Mouse (Mus musculus): ENCODE results near the gene Iqschfp. TPM values are rescaled to one million over a fixed set of nuclear protein-coding genes. Genes with fewer than 3 reads are reported as not detected.

Iqschfp gene
- polyA plus RNA-seq, 2 experiments = 0.33 TPM; not detected in 1

DNA sequence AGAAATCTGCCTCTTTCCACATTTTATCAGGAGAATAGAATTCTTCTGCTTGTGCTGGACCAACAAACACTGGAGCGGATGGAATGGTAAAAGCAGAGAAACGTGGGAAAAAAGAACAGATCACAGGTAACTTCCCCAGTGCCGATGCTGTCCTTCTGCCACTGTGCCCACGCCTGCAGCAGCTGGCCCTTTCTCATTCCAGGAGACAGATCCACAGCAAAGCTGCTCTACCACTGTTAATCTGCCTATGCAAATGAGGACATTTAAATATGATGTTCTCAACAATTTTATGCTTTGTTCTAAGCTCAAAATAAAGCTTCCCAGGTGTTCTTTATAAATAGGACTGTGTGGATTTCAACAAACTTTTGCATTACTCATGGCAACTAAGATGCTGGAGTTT, 375.9 kb downstream of the Iqschfp start:
- H3K9me3 ChIP-seq (ENCODE audit: control insufficient read depth, low read length) = no peaks in the 10 kb centered on the region
- no peak overlapping the region for H3K9ac ChIP-seq (ENCODE audit: low read depth, low read length, severe bottlenecking)
- 84% methylated on average over 4 of the region's 4 CpGs for WGBS
- no peak for ATAC-seq (ENCODE audit: low FRiP score, low read depth)
- no peaks in the 10 kb centered on the region for H3K4me1 ChIP-seq (ENCODE audit: control insufficient read depth, insufficient read depth, low read length)
- no peak overlapping the region for H3K4me3 ChIP-seq (replicated peaks; ENCODE audit: low read length)
- no peaks in the 10 kb centered on the region for H3K27me3 ChIP-seq (ENCODE audit: control insufficient read depth, insufficient read depth, low read length)
- DNase-seq (ENCODE audit: low spot score) = no peak
- TF ChIP-seq POLR2A (IDR thresholded peaks at IDR 0.05; ENCODE audit: borderline replicate concordance, extremely low read depth, insufficient read depth, insufficient read length) = no peak
- no peaks in the 10 kb centered on the region for H3K36me3 ChIP-seq (ENCODE audit: control insufficient read depth, insufficient read depth, low read length)
- H3K4me2 ChIP-seq (replicated peaks; ENCODE audit: low read depth, low read length, severe bottlenecking) = no peak overlapping the region
- H3K27ac ChIP-seq (replicated peaks; ENCODE audit: low read depth, low read length) = no peak overlapping the region

DNA sequence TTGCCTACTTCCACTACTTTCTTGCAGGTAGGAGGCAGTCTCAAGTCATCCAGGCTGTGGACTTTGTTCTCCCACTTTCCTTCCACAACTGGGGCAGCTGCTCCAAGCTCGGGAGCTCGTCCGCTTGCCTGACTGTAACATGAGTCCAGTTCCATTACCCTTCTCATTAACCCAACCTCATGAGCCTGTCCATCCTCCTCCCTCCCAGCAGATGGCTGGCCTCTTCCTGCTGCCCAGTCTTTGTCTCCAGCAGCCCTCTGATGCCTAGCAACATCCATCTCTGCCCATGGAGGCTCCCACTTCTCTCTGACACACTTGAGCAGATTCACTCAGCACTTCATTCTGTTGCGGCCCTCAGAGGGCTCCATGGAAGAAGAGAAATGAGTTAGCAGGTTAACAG, 377.2 kb downstream of the Iqschfp start:
- 50% methylated on average over 4 of the region's 4 CpGs for WGBS
- H3K4me3 ChIP-seq (replicated peaks; ENCODE audit: low read length) = no peak overlapping the region
- no peaks in the 10 kb centered on the region for H3K9me3 ChIP-seq (ENCODE audit: control insufficient read depth, low read length)
- TF ChIP-seq POLR2A (IDR thresholded peaks at IDR 0.05; ENCODE audit: borderline replicate concordance, extremely low read depth, insufficient read depth, insufficient read length) = no peak
- H3K36me3 ChIP-seq (ENCODE audit: control insufficient read depth, insufficient read depth, low read length) = no peaks in the 10 kb centered on the region
- no peak overlapping the region for H3K4me2 ChIP-seq (replicated peaks; ENCODE audit: low read depth, low read length, severe bottlenecking)
- no peak overlapping the region for H3K27ac ChIP-seq (replicated peaks; ENCODE audit: low read depth, low read length)
- H3K27me3 ChIP-seq (ENCODE audit: control insufficient read depth, insufficient read depth, low read length) = no peaks in the 10 kb centered on the region
- H3K4me1 ChIP-seq (ENCODE audit: control insufficient read depth, insufficient read depth, low read length) = no peaks in the 10 kb centered on the region
- DNase-seq (ENCODE audit: low spot score) (no peak), ATAC-seq (ENCODE audit: low FRiP score, low read depth) (no peak)
- H3K9ac ChIP-seq (ENCODE audit: low read depth, low read length, severe bottlenecking) = no peak overlapping the region

DNA sequence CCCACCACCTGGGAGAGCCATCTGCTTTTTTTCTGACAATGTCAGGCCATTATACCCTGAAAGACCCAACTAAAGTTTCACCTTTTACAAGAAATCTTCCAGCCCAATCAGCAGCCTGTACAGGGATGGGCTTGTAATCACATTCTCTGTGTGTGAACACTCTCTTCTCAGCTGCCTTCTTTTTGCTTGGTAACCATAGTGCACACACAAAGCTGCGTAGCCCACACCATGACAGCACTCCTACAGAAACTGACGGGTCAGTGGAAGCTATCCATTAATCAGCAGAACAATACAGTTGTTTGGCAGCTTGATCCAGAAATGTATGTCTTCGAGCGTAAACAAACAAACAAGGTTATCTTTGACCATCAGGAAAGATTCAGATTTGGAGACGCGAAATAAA, 378.2 kb downstream of the Iqschfp start:
- Histone ChIP-seq H3K4me2 (replicated peaks; ENCODE audit: low read depth, low read length, severe bottlenecking) (no peak overlapping the region), H3K9me3 (ENCODE audit: control insufficient read depth, low read length) (no peaks in the 10 kb centered on the region), H3K27ac (replicated peaks; ENCODE audit: low read depth, low read length) (no peak overlapping the region), H3K36me3 (ENCODE audit: control insufficient read depth, insufficient read depth, low read length) (no peaks in the 10 kb centered on the region), H3K27me3 (ENCODE audit: control insufficient read depth, insufficient read depth, low read length) (no peaks in the 10 kb centered on the region), H3K4me1 (ENCODE audit: control insufficient read depth, insufficient read depth, low read length) (no peaks in the 10 kb centered on the region), H3K4me3 (replicated peaks; ENCODE audit: low read length) (no peak overlapping the region), H3K9ac (ENCODE audit: low read depth, low read length, severe bottlenecking) (no peak overlapping the region)
- no peak for TF ChIP-seq POLR2A (IDR thresholded peaks at IDR 0.05; ENCODE audit: borderline replicate concordance, extremely low read depth, insufficient read depth, insufficient read length)
- ATAC-seq (ENCODE audit: low FRiP score, low read depth) = no peak
- DNase-seq (ENCODE audit: low spot score) = no peak
- 86% methylated on average over 6 of the region's 6 CpGs for WGBS

DNA sequence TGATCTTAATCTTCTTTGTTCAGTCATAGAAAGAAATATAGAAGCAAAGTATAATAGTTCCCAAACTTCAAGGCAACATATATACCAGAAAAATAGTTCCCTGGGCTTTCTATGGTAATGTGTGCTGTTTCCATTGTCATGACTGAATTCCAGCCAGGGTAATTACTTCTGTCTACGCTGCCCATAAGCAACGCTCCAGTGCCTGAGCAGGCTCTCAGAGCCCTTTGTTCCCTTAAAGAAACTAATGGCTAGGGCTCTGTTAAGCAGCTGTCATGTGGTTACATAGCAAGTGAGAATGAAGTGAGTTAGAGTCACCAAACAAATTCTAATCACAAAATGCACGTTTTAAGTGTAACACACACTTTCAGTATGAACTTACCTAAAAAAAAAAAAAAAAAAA, 379.4 kb downstream of the Iqschfp start:
- Histone ChIP-seq H3K9me3 (ENCODE audit: control insufficient read depth, low read length) (no peaks in the 10 kb centered on the region), H3K36me3 (ENCODE audit: control insufficient read depth, insufficient read depth, low read length) (no peaks in the 10 kb centered on the region), H3K9ac (ENCODE audit: low read depth, low read length, severe bottlenecking) (no peak overlapping the region), H3K4me1 (ENCODE audit: control insufficient read depth, insufficient read depth, low read length) (no peaks in the 10 kb centered on the region), H3K27me3 (ENCODE audit: control insufficient read depth, insufficient read depth, low read length) (no peaks in the 10 kb centered on the region), H3K27ac (replicated peaks; ENCODE audit: low read depth, low read length) (no peak overlapping the region), H3K4me2 (replicated peaks; ENCODE audit: low read depth, low read length, severe bottlenecking) (no peak overlapping the region), H3K4me3 (replicated peaks; ENCODE audit: low read length) (no peak overlapping the region)
- 61% methylated on average over 3 of the region's 3 CpGs for WGBS
- no peak for TF ChIP-seq POLR2A (IDR thresholded peaks at IDR 0.05; ENCODE audit: borderline replicate concordance, extremely low read depth, insufficient read depth, insufficient read length)
- no peak for ATAC-seq (ENCODE audit: low FRiP score, low read depth)
- DNase-seq (ENCODE audit: low spot score) = no peak

DNA sequence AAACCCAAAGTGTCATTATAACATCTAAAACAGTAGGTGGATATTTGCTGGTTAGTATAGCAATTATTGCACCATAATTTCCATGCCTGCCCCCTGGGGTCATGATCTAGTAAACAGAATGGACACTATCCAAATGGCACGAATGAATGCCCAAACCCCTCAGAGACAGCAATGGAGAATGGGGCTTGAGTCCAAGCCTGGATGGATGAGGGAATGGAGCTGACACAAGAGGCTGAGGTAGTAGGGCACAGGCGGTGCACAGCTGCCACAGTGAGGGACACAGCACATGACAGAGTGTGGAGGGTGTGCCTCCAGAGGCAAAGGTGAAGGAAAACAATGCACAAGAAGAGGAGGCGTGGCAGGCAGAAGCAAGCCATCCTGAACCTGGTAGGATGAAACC, 379.8 kb downstream of the Iqschfp start:
- no peak for TF ChIP-seq POLR2A (IDR thresholded peaks at IDR 0.05; ENCODE audit: borderline replicate concordance, extremely low read depth, insufficient read depth, insufficient read length)
- Histone ChIP-seq H3K4me1 (ENCODE audit: control insufficient read depth, insufficient read depth, low read length) (no peaks in the 10 kb centered on the region), H3K27ac (replicated peaks; ENCODE audit: low read depth, low read length) (no peak overlapping the region), H3K9ac (ENCODE audit: low read depth, low read length, severe bottlenecking) (no peak overlapping the region), H3K27me3 (ENCODE audit: control insufficient read depth, insufficient read depth, low read length) (no peaks in the 10 kb centered on the region), H3K4me3 (replicated peaks; ENCODE audit: low read length) (no peak overlapping the region), H3K36me3 (ENCODE audit: control insufficient read depth, insufficient read depth, low read length) (no peaks in the 10 kb centered on the region), H3K9me3 (ENCODE audit: control insufficient read depth, low read length) (no peaks in the 10 kb centered on the region), H3K4me2 (replicated peaks; ENCODE audit: low read depth, low read length, severe bottlenecking) (no peak overlapping the region)
- 84% methylated on average over 3 of the region's 3 CpGs for WGBS
- DNase-seq (ENCODE audit: low spot score) = no peak
- ATAC-seq (ENCODE audit: low FRiP score, low read depth) = no peak

Data from limb, embryonic 14.5 days (tissue).